Mouse (Mus musculus): ENCODE data around the gene Nkap. TPM values are rescaled to one million over a fixed set of nuclear protein-coding genes. Genes with fewer than 3 reads are reported as not detected.

The Nkap gene
- polyA plus RNA-seq, 1 experiment = 2.9 TPM

DNA sequence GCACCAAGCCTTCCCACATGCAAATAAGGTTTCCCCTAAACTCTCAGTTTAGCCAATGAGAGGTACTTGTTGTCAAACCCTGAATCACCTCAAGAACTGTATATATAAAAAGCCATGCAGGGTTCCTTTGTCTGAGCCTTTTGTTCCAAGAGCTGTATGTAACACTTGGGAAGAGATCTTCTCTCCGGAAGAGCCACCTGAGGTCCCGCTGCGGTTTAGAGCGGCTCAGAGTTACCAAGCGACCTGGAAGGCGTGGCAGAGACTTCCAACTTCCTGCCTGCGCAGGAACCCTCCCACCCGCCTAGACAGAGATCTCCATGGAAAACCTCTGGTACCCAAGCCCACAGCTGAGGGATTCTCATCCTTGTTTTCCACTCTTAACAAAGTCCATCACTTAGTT lies 72.1 kb downstream of the Nkap start:
- DNase-seq = no peak
- WGBS = 44% methylated on average over 8 of the region's 8 CpGs
- TF ChIP-seq CTCF (IDR thresholded peaks at IDR 0.05; ENCODE audit: insufficient read depth, low read length) = no peak
- TF ChIP-seq POLR2A (IDR thresholded peaks at IDR 0.05; ENCODE audit: borderline replicate concordance, extremely low read depth, low read depth, low read length) = no peak
- no peaks in the 10 kb centered on the region for H3K4me1 ChIP-seq (ENCODE audit: control insufficient read depth, insufficient read depth, low read length)
- no peak overlapping the region for H3K4me3 ChIP-seq (replicated peaks; ENCODE audit: extremely low read depth, low read depth, low read length)

Other genes with a start within 250 kb of the Nkap start
- gene Nkrf, start 223.9 kb upstream of the Nkap start, polyA plus RNA-seq (2012; rRNA removed) = 0.48 and 0.80 TPM in 2 replicates
- gene Sept6, start 135.0 kb upstream of the Nkap start, polyA plus RNA-seq (2012; rRNA removed) = 5.6 and 9.0 TPM in 2 replicates
- not detected in 2 replicates for gene Sowahd, start 78.0 kb upstream of the Nkap start, polyA plus RNA-seq (2012; rRNA removed)
- gene Rpl39, start 41.4 kb upstream of the Nkap start, polyA plus RNA-seq (2012; rRNA removed) = 44.6 and 56.1 TPM in 2 replicates
- gene Upf3b, start 16.5 kb upstream of the Nkap start, polyA plus RNA-seq (2012; rRNA removed) = 2.9 and 4.7 TPM in 2 replicates
- gene Akap14, start 42.0 kb downstream of the Nkap start, polyA plus RNA-seq (2012; rRNA removed) = 4.0 and 4.4 TPM in 2 replicates
- 175 and 198 TPM in 2 replicates for gene Ndufa1, start 64.4 kb downstream of the Nkap start, polyA plus RNA-seq (2012; rRNA removed)
- gene Rnf113a1, start 64.5 kb downstream of the Nkap start, polyA plus RNA-seq (2012; rRNA removed) = 1.9 and 2.1 TPM in 2 replicates
- gene Gm9, start 84.2 kb downstream of the Nkap start, polyA plus RNA-seq (2012; rRNA removed) = not detected in 2 replicates
- gene Rhox1, start 95.5 kb downstream of the Nkap start, polyA plus RNA-seq (2012; rRNA removed) = not detected in 2 replicates
- gene Rhox2a, start 118.2 kb downstream of the Nkap start, polyA plus RNA-seq (2012; rRNA removed) = not detected in 2 replicates
- gene Rhox3a, start 123.1 kb downstream of the Nkap start, polyA plus RNA-seq (2012; rRNA removed) = not detected in 2 replicates
- gene Rhox4a, start 138.5 kb downstream of the Nkap start, polyA plus RNA-seq (2012; rRNA removed) = not detected in 2 replicates

All from lung, adult 2 months (tissue).